ENCODE assay signal across 16 mouse cellular contexts in genomic region chr5:4822041-4822440, GRCm38 (mm10).
DNase-seq lines count a peak whose midpoint lies in the region; ATAC-seq and TF ChIP-seq lines count a peak whose summit lies in the region.
"Had no signal": no experiment of that assay in that cellular context is flagged by ENCODE, and none has a peak within 500 bp of the region (broad histone marks: within the 10 kb centered on the region; RNA-seq: fewer than 3 reads in every experiment).

No protein-coding gene starts in this region.

- H3K4me2 ChIP-seq in kidney, embryonic 16.5 days (replicated peaks; ENCODE audit: low read depth, low read length) = peak overlapping the region; percentile 40; the same call in 1 of the 2 replicates
- peak overlapping the region; percentile 27 for H3K4me2 ChIP-seq in forebrain, postnatal 0 days (ENCODE audit: low read depth)
- peak overlapping the region; percentile 34; the same call in 1 of the 2 replicates for H3K4me2 ChIP-seq in midbrain, embryonic 12.5 days (replicated peaks)

- no peak for ATAC-seq in kidney, embryonic 16.5 days (ENCODE audit: low FRiP score, low TSS enrichment)
- ATAC-seq in forebrain, postnatal 0 days = 0 out of 2 replicates have a peak, but pooled peaks have one; percentile 2
- no peak for ATAC-seq in midbrain, embryonic 12.5 days (ENCODE audit: low FRiP score, low read depth)
- ATAC-seq: intestine, embryonic 16.5 days; liver, postnatal 0 days; Patski had no signal

- peaks cover 7% of the 10 kb centered on the region for H3K4me1 ChIP-seq in kidney, embryonic 16.5 days (ENCODE audit: insufficient read depth, low read length)
- peaks cover 4% of the 10 kb centered on the region for H3K4me1 ChIP-seq in forebrain, postnatal 0 days (ENCODE audit: insufficient read depth)
- peaks cover 22% of the 10 kb centered on the region for H3K4me1 ChIP-seq in midbrain, embryonic 12.5 days

- H3K9me3 ChIP-seq in kidney, embryonic 16.5 days (ENCODE audit: low read length) = no peaks in the 10 kb centered on the region
- no peaks in the 10 kb centered on the region for H3K9me3 ChIP-seq in forebrain, postnatal 0 days (ENCODE audit: low read length)
- no peaks in the 10 kb centered on the region for H3K9me3 ChIP-seq in midbrain, embryonic 12.5 days

- H3K36me3 ChIP-seq in kidney, embryonic 16.5 days (ENCODE audit: insufficient read depth, low read length) = no peaks in the 10 kb centered on the region
- no peaks in the 10 kb centered on the region for H3K36me3 ChIP-seq in forebrain, postnatal 0 days (ENCODE audit: insufficient read depth)
- H3K36me3 ChIP-seq in midbrain, embryonic 12.5 days = no peaks in the 10 kb centered on the region

- TF ChIP-seq CTCF in forebrain, postnatal 0 days (IDR thresholded peaks at IDR 0.05; ENCODE audit: low read depth) = no peak

- H3K9ac ChIP-seq in kidney, embryonic 16.5 days (replicated peaks; ENCODE audit: low read length) = no peak overlapping the region
- H3K9ac ChIP-seq in forebrain, postnatal 0 days = 0 out of 2 replicates have a peak overlapping the region, but pooled peaks have one; percentile 22
- no peak overlapping the region for H3K9ac ChIP-seq in midbrain, embryonic 12.5 days (replicated peaks)
- H3K9ac ChIP-seq: liver, postnatal 0 days had no signal

- no peak overlapping the region for H3K27ac ChIP-seq in kidney, embryonic 16.5 days (ENCODE audit: low read length)
- H3K27ac ChIP-seq in forebrain, postnatal 0 days (ENCODE audit: low read depth, low read length) = 0 out of 2 replicates have a peak overlapping the region, but pooled peaks have one; percentile 51
- H3K27ac ChIP-seq in midbrain, embryonic 12.5 days (replicated peaks) = peak overlapping the region; percentile 15; the same call in 1 of the 2 replicates

- no peak overlapping the region for H3K4me3 ChIP-seq in kidney, embryonic 16.5 days (ENCODE audit: low read length)
- no peak overlapping the region for H3K4me3 ChIP-seq in forebrain, postnatal 0 days (ENCODE audit: low read depth, low read length)
- H3K4me3 ChIP-seq in midbrain, embryonic 12.5 days = no peak overlapping the region

- no peaks in the 10 kb centered on the region for H3K27me3 ChIP-seq in kidney, embryonic 16.5 days (ENCODE audit: insufficient read depth, low read length)
- H3K27me3 ChIP-seq in forebrain, postnatal 0 days (ENCODE audit: insufficient read depth, low read length) = no peaks in the 10 kb centered on the region
- no peaks in the 10 kb centered on the region for H3K27me3 ChIP-seq in midbrain, embryonic 12.5 days
- H3K27me3 ChIP-seq: Patski had no signal

- DNase-seq in kidney, adult 8-10 months = no peak
- DNase-seq in forebrain, postnatal 0 days = no peak
- no peak for DNase-seq in gastrocnemius, postnatal 4 days (ENCODE audit: low spot score in 2 of 2)
- DNase-seq in right cerebral cortex, adult 2 months (ENCODE audit: low spot score in 2 of 2) = no peak
- DNase-seq in right cerebral cortex, postnatal 25 days = no peak
- DNase-seq: B cell, adult 2 months; cerebellum, adult 11-12 months; cerebellum, postnatal 36 days; heart, postnatal 10 days; liver, postnatal 0 days; lung, postnatal 36 days; thymus, postnatal 25 days had no signal

- 40% methylated on average over 2 of the region's 2 CpGs for WGBS in kidney, embryonic 16.5 days
- WGBS in forebrain, postnatal 0 days = 17% methylated on average over 2 of the region's 2 CpGs
- 22% methylated on average over 2 of the region's 2 CpGs for WGBS in midbrain, embryonic 12.5 days
